Mouse (Mus musculus) lung, adult 2 months (tissue): ENCODE measurements at regions not wholly inside any gene's neighbourhood (a gene's known extent, or its start where the extent isn't known, plus 50 kb on each side); places are given as distances from the start of the nearest gene placed in this dataset.

ENCODE experiments used
- CTCF ChIP-seq: fragments of 200-500 bp; IDR thresholded peaks from 2 replicates; pipeline ENCODE4 v1.5.1; 2011; ENCODE audit warnings: mild to moderate bottlenecking, low read length, control low read depth; ENCODE audit not compliant: insufficient read depth
- POLR2A ChIP-seq: fragments of 200-500 bp; IDR thresholded peaks from 2 replicates; pipeline ENCODE4 v1.6.1; 2011; ENCODE audit warnings: low read depth, mild to moderate bottlenecking, control low read depth, low read length, borderline replicate concordance; ENCODE audit errors: extremely low read depth

GRCm38 (mm10) chr5:119005825-119006471, 445.5 kb downstream of the Med13l start:
- TF ChIP-seq POLR2A (no peak), CTCF (no peak)
